Mouse (Mus musculus) cerebellum, adult 11 months (tissue): ENCODE data around the gene Colgalt1.

Source experiments
- DNase-seq: peaks from one replicate; pipeline ENCODE4 v3.0.0; 2022

Colgalt1 gene

GRCm38 (mm10) chr8:71610822-71611651 lies at the start of gene Colgalt1:
Gene Colgalt1, plus strand, starts transcription at chr8:71610998.
- DNase-seq = peak; percentile 96

- no peak for DNase-seq
Observed at GRCm38 (mm10) chr8:71561401-71561800, 49.4 kb upstream of the Colgalt1 start.

- peak; percentile 79 for DNase-seq
Observed at GRCm38 (mm10) chr8:71562751-71563150, 48.0 kb upstream of the Colgalt1 start.

- DNase-seq = no peak
Observed at GRCm38 (mm10) chr8:71563992-71564391, 46.8 kb upstream of the Colgalt1 start.

GRCm38 (mm10) chr8:71566501-71566900 lies 44.3 kb upstream of the Colgalt1 start, which contains the start of gene Nxnl1:
Gene Nxnl1, minus strand, starts transcription at chr8:71566601.
- no peak for DNase-seq

GRCm38 (mm10) chr8:71567587-71567986 lies 43.2 kb upstream of the Colgalt1 start:
- DNase-seq = no peak

GRCm38 (mm10) chr8:71568387-71568937 lies 42.3 kb upstream of the Colgalt1 start, which contains the start of gene Slc27a1:
Gene Slc27a1, plus strand, starts transcription at chr8:71568882.
- DNase-seq = peak; percentile 63

- DNase-seq = peak; percentile 51
Observed at GRCm38 (mm10) chr8:71568941-71569340, 41.9 kb upstream of the Colgalt1 start.

- peak; percentile 96 for DNase-seq
Observed at GRCm38 (mm10) chr8:71569366-71570290, 41.2 kb upstream of the Colgalt1 start.

GRCm38 (mm10) chr8:71570291-71570954 lies 40.4 kb upstream of the Colgalt1 start:
- peak; percentile 97 for DNase-seq

GRCm38 (mm10) chr8:71572077-71572476 lies 38.7 kb upstream of the Colgalt1 start:
- DNase-seq = no peak

GRCm38 (mm10) chr8:71572847-71573633 lies 37.8 kb upstream of the Colgalt1 start:
- DNase-seq = peak; percentile 64

- no peak for DNase-seq
Observed at GRCm38 (mm10) chr8:71574426-71574825, 36.4 kb upstream of the Colgalt1 start.

GRCm38 (mm10) chr8:71575020-71575419 lies 35.8 kb upstream of the Colgalt1 start:
- DNase-seq = no peak

GRCm38 (mm10) chr8:71577856-71578387 lies 32.9 kb upstream of the Colgalt1 start:
- DNase-seq = no peak

- DNase-seq = no peak
Observed at GRCm38 (mm10) chr8:71579009-71579408, 31.8 kb upstream of the Colgalt1 start.

- no peak for DNase-seq
Observed at GRCm38 (mm10) chr8:71579476-71579875, 31.3 kb upstream of the Colgalt1 start.

GRCm38 (mm10) chr8:71580201-71580600 lies 30.6 kb upstream of the Colgalt1 start:
- no peak for DNase-seq

- no peak for DNase-seq
Observed at GRCm38 (mm10) chr8:71586891-71587290, 23.9 kb upstream of the Colgalt1 start.

- DNase-seq = no peak
Observed at GRCm38 (mm10) chr8:71588762-71589161, 22.0 kb upstream of the Colgalt1 start.

- DNase-seq = no peak
Observed at GRCm38 (mm10) chr8:71591017-71591416, 19.8 kb upstream of the Colgalt1 start.
